Mouse (Mus musculus): ENCODE measurements around the gene Uvrag. TPM values are rescaled to one million over a fixed set of nuclear protein-coding genes. Genes with fewer than 3 reads are reported as not detected.

Gene Uvrag
- total RNA-seq, 2 experiments from 2014 or later = 47.6 to 68.3 TPM

- no peak for DNase-seq (ENCODE audit: extremely low spot score in 1 of 2, low spot score in 2 of 2)
- intact Hi-C loops (cut with DNase I) = no loop called here
- H3K27ac ChIP-seq = no peak overlapping the region
- no peak for TF ChIP-seq CTCF (IDR thresholded peaks at IDR 0.05)
- no peak overlapping the region for H3K4me3 ChIP-seq
Observed at GRCm38 (mm10) chr7:98922984-98923383, 218.0 kb downstream of the Uvrag start.

- no peak for TF ChIP-seq CTCF (IDR thresholded peaks at IDR 0.05)
- intact Hi-C loops (cut with DNase I) = no loop called here
Observed at GRCm38 (mm10) chr7:98917407-98917806, 223.5 kb downstream of the Uvrag start.

GRCm38 (mm10) chr7:98916581-98916980, 224.4 kb downstream of the Uvrag start:
- no peak overlapping the region for H3K4me3 ChIP-seq
- no peak for TF ChIP-seq CTCF (IDR thresholded peaks at IDR 0.05)
- intact Hi-C loops (cut with DNase I) = no loop called here
- H3K27ac ChIP-seq = no peak overlapping the region
- no peak for DNase-seq (ENCODE audit: extremely low spot score in 1 of 2, low spot score in 2 of 2)

More at GRCm38 (mm10) chr7:98917407-98917806, 223.5 kb downstream of the Uvrag start:
- Histone ChIP-seq H3K27ac (no peak overlapping the region), H3K4me3 (no peak overlapping the region)
- DNase-seq (ENCODE audit: extremely low spot score in 1 of 2, low spot score in 2 of 2) = no peak

GRCm38 (mm10) chr7:98912953-98913360, 228.0 kb downstream of the Uvrag start:
- TF ChIP-seq CTCF (IDR thresholded peaks at IDR 0.05) = no peak
- no peak overlapping the region for H3K27ac ChIP-seq
- intact Hi-C loops (cut with DNase I) = no loop called here

GRCm38 (mm10) chr7:98911276-98911675, 229.7 kb downstream of the Uvrag start:
- DNase-seq (ENCODE audit: extremely low spot score in 1 of 2, low spot score in 2 of 2) = no peak
- TF ChIP-seq CTCF (IDR thresholded peaks at IDR 0.05) = no peak
- H3K27ac ChIP-seq = no peak overlapping the region
- intact Hi-C loops (cut with DNase I) = no loop called here
- H3K4me3 ChIP-seq = no peak overlapping the region

More at GRCm38 (mm10) chr7:98912953-98913360, 228.0 kb downstream of the Uvrag start:
- H3K4me3 ChIP-seq = no peak overlapping the region
- DNase-seq (ENCODE audit: extremely low spot score in 1 of 2, low spot score in 2 of 2) = no peak

- intact Hi-C loops (cut with DNase I) = no loop called here
- TF ChIP-seq CTCF (IDR thresholded peaks at IDR 0.05) = no peak
- Histone ChIP-seq H3K4me3 (no peak overlapping the region), H3K27ac (no peak overlapping the region)
- no peak for DNase-seq (ENCODE audit: extremely low spot score in 1 of 2, low spot score in 2 of 2)
Observed at GRCm38 (mm10) chr7:98910712-98911111, 230.2 kb downstream of the Uvrag start.

- no peak overlapping the region for H3K4me3 ChIP-seq
- TF ChIP-seq CTCF (IDR thresholded peaks at IDR 0.05) = no peak
- intact Hi-C loops (cut with DNase I) = no loop called here
- no peak for DNase-seq (ENCODE audit: extremely low spot score in 1 of 2, low spot score in 2 of 2)
- H3K27ac ChIP-seq = no peak overlapping the region
Observed at GRCm38 (mm10) chr7:98910164-98910563, 230.8 kb downstream of the Uvrag start.

GRCm38 (mm10) chr7:98907476-98907875, 233.5 kb downstream of the Uvrag start:
- Histone ChIP-seq H3K4me3 (no peak overlapping the region), H3K27ac (no peak overlapping the region)
- DNase-seq (ENCODE audit: extremely low spot score in 1 of 2, low spot score in 2 of 2) = no peak
- TF ChIP-seq CTCF (IDR thresholded peaks at IDR 0.05) = no peak
- intact Hi-C loops (cut with DNase I) = no loop called here

- Histone ChIP-seq H3K27ac (no peak overlapping the region), H3K4me3 (no peak overlapping the region)
- DNase-seq (ENCODE audit: extremely low spot score in 1 of 2, low spot score in 2 of 2) = no peak
- intact Hi-C loops (cut with DNase I) = no loop called here
- no peak for TF ChIP-seq CTCF (IDR thresholded peaks at IDR 0.05)
Observed at GRCm38 (mm10) chr7:98904659-98905362, 236.1 kb downstream of the Uvrag start.

- Histone ChIP-seq H3K27ac (no peak overlapping the region), H3K4me3 (no peak overlapping the region)
- intact Hi-C loops (cut with DNase I) = no loop called here
- DNase-seq (ENCODE audit: extremely low spot score in 1 of 2, low spot score in 2 of 2) = no peak
- no peak for TF ChIP-seq CTCF (IDR thresholded peaks at IDR 0.05)
Observed at GRCm38 (mm10) chr7:98903884-98904283, 237.1 kb downstream of the Uvrag start.

- H3K4me3 ChIP-seq = no peak overlapping the region
- peak; percentile 48 for TF ChIP-seq CTCF (IDR thresholded peaks at IDR 0.05)
- DNase-seq (ENCODE audit: extremely low spot score in 1 of 2, low spot score in 2 of 2) = no peak
- no peak overlapping the region for H3K27ac ChIP-seq
- intact Hi-C loops (cut with DNase I) = no loop called here
Observed at GRCm38 (mm10) chr7:98901120-98901519, 239.8 kb downstream of the Uvrag start.

GRCm38 (mm10) chr7:98899815-98900214, 241.1 kb downstream of the Uvrag start:
- no peak for TF ChIP-seq CTCF (IDR thresholded peaks at IDR 0.05)
- intact Hi-C loops (cut with DNase I) = no loop called here
- Histone ChIP-seq H3K4me3 (no peak overlapping the region), H3K27ac (no peak overlapping the region)
- no peak for DNase-seq (ENCODE audit: extremely low spot score in 1 of 2, low spot score in 2 of 2)

GRCm38 (mm10) chr7:98897323-98897722, 243.6 kb downstream of the Uvrag start:
- Histone ChIP-seq H3K4me3 (no peak overlapping the region), H3K27ac (peak overlapping the region; percentile 55)
- intact Hi-C loops (cut with DNase I) = no loop called here
- DNase-seq (ENCODE audit: extremely low spot score in 1 of 2, low spot score in 2 of 2) = no peak
- no peak for TF ChIP-seq CTCF (IDR thresholded peaks at IDR 0.05)

All from left cerebral cortex, adult 2 months (tissue).